Mouse (Mus musculus) liver, embryonic 14.5 days (tissue): Measurements from ENCODE around the gene Slc9a2.

Source experiments
- CTCF ChIP-seq: IDR thresholded peaks from 2 replicates; pipeline ENCODE4 v1.5.1; 2016; ENCODE audit warnings: antibody characterized with exemption, low read depth, control low read depth
- EP300 ChIP-seq: IDR thresholded peaks from 2 replicates; pipeline ENCODE4 v1.6.1; 2016; ENCODE audit warnings: antibody characterized with exemption, low read depth

- TF ChIP-seq CTCF (no peak), EP300 (no peak)
These were observed 84.4 kb downstream of the Slc9a2 start for GRCm38 (mm10) chr1:40764701-40765275.
